Mouse (Mus musculus) lung, postnatal 36 days (tissue): ENCODE results near the gene Rpl28.
A peak's percentile ranks its signal among the peaks of the same experiment; 100 is the strongest.

ENCODE experiments used
- DNase-seq: peaks from one replicate; pipeline ENCODE4 v3.0.0; 2022; ENCODE audit warnings: mixed read lengths

The Rpl28 gene

GRCm38 (mm10) chr7:4836351-4836792, 43.7 kb downstream of the Rpl28 start:
- DNase-seq: peak; percentile 80

- no peak for DNase-seq
Measured at GRCm38 (mm10) chr7:4837639-4838038, 45.0 kb downstream of the Rpl28 start.

GRCm38 (mm10) chr7:4842077-4842476, 49.4 kb downstream of the Rpl28 start:
- no peak for DNase-seq

GRCm38 (mm10) chr7:4842634-4843131, 50.0 kb downstream of the Rpl28 start:
- peak; percentile 35 for DNase-seq

- no peak for DNase-seq
Measured at GRCm38 (mm10) chr7:4843604-4844244, 51.0 kb downstream of the Rpl28 start.

GRCm38 (mm10) chr7:4844245-4844916, 51.7 kb downstream of the Rpl28 start, which contains the start of gene Shisa7:
Gene Shisa7, minus strand, starts transcription at chr7:4844696.
- no peak for DNase-seq
